Mouse (Mus musculus) ES-Bruce4 (cell line): ENCODE data around the gene Creld2.

Experiments used
- CTCF ChIP-seq: IDR thresholded peaks from one replicate; pipeline ENCODE4 v1.8.1; 2011; ENCODE audit warnings: low read depth, low read length
- EP300 ChIP-seq: IDR thresholded peaks from 2 replicates; pipeline ENCODE4 v1.6.1; 2011; ENCODE audit warnings: low read depth, low read length; ENCODE audit not compliant: insufficient read depth

DNA sequence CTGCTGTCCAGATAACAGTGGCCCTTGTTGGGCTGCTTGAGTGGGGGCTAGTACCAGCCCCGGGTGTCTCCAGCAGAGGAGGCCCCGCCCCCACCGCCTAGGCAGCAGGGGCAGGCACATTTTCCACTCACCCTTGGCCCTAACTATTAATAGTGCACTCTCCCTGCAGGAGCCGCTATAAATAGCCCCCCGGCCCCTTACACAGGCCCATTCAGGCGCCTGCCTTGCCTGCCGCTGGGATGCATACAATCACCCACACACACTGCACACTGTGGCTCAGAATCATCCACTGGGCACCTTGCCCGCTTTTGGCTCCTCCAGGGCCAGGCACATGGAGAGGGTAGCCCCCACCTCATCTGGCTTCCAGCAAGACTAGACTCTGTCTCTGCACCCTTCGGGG is 19.8 kb downstream of the Creld2 start:
- no peak for TF ChIP-seq CTCF
- TF ChIP-seq EP300 = no peak
